Mouse (Mus musculus): Measurements from ENCODE around the gene Sdad1. TPM values are rescaled to one million over a fixed set of nuclear protein-coding genes. Genes with fewer than 3 reads are reported as not detected.
"Not testable (repeated sequence)": the region's sequence is repeated elsewhere in the genome, so short reads cannot be mapped to it uniquely, and the experiment has no call there.

The Sdad1 gene
- 10 to 100 TPM; 15.8 to 17.4 TPM for total RNA-seq (2021)
- long read RNA-seq, experiment 1, full-length matches to known transcripts, result 3 of 5 reads
- long read RNA-seq, experiment 1, partial matches to known transcripts, result 1 of 5 reads
- long read RNA-seq, experiment 1, other reads (novel, unspliced or antisense), result 1 of 5 reads
- long read RNA-seq, experiment 2, full-length matches to known transcripts, result 10 of 17 reads
- long read RNA-seq, experiment 2, partial matches to known transcripts, result 3 of 17 reads
- long read RNA-seq, experiment 2, other reads (novel, unspliced or antisense), result 4 of 17 reads

DNA sequence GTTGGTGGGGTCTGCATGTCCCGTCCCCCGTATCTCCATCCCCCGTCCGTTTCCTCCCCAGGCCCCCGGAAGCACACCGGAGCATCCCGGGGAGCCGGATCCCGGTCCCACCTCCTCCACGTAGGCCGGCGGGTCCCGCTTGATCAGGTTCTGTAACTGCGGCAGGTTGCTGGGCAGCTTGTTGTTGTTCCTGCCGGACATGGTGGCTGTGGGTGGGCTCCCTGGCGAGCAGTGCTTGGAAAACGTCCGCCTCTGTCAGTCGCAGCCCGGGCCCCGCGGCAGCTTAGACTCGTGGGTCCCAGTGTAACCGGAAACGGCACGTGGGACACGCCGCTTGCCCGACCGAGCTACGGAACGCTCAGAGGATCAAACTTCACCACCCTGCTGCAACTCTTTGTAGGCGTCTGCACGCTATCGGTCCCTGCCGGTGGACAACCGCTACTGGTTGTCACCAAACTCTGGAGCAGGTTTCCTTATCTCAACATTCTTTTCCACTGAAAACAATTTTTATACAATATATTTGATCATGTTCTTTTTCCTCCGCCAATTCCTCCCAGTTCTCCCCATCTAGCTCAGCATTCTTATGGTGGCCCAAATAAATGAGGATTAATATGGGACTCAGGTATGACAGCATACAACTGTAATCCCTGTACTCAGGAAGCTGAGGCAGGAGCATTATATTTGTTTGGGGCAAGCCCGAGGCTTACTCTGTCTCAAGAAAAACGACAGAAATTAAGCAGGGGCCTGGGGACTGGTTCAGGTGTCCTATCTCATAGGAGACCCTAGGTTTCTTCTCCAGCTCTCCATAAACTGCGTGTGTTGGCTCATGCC lies at the start of gene Sdad1:
Sdad1 (minus strand) TSS at position 799 of the 831 bp plus-strand sequence.
- peak; percentile 95 for DNase-seq (ENCODE audit: low spot score)

- DNase-seq (ENCODE audit: low spot score), result peak; percentile 38
These were observed 48.6 kb upstream of the Sdad1 start for GRCm38 (mm10) chr5:92358767-92359455.

GRCm38 (mm10) chr5:92358033-92358432 lies 47.8 kb upstream of the Sdad1 start:
- DNase-seq (ENCODE audit: low spot score), result no peak

DNA sequence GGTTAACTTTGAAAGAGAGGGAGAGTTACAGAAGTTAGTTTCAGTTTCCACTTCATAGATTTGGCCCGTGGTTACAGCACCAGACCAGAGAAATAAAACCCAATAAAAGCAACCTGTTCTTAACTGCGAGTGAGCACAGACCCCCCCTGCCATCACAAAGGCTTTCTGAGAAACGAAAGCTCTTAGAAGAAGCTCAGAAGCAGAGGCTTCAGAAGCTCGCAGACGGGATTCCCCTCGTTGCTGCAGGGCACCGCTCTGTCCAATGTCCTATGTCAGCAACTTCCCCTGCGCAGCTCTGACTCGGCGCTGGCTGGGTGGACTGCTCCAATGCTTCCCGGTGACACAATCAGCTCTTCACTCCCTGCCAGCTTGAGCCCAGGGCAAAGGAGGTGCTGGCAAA lies 43.2 kb upstream of the Sdad1 start:
- peak; percentile 66 for DNase-seq (ENCODE audit: low spot score)

DNA sequence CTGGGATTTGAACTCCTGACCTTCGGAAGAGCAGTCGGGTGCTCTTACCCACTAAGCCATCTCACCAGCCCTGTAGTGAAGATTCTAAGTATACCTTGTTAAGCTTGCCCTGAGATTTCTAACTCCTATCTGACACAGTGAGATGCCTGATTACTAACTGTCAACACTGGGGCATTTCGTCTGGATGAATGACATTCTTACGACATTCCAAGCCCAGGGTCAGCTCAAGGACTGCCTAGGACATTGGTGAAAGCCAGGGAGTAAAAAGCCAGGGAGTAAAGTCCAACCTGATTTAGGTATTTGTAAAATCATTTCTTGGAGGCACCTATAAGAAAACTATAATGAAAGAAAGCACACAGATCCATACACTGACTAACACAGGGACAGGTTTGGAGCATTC lies 42.4 kb upstream of the Sdad1 start:
- not testable (repeated sequence) for DNase-seq (ENCODE audit: low spot score)

DNA sequence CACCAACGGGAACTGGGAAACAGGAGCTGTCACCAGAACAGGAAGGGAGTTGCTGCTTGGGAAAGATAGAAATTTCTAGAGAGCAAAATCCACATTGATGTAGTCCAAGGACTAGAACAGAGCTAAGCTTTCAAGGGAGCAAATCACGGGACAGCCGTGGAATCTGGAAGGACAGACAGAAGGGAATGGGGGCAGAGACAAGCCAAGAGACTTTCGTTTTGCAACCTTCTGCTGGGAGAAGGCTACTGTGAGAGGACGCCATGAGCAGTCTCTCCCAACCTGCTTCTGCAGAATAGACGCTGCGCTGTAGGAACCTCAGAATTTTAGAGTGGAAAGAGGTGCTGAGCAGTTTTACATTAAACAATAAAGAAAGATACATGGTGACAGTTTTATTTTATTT lies 39.5 kb upstream of the Sdad1 start:
- no peak for DNase-seq (ENCODE audit: low spot score)

- peak; percentile 70 for DNase-seq (ENCODE audit: low spot score)
These were observed 38.6 kb upstream of the Sdad1 start, which contains the start of gene Cxcl10 for GRCm38 (mm10) chr5:92348794-92349413. Gene Cxcl10, minus strand, starts transcription at chr5:92348889.

GRCm38 (mm10) chr5:92345006-92345405 lies 34.7 kb upstream of the Sdad1 start:
- peak; percentile 70 for DNase-seq (ENCODE audit: low spot score)

- DNase-seq (ENCODE audit: low spot score), result no peak
These were observed 30.3 kb upstream of the Sdad1 start for GRCm38 (mm10) chr5:92340606-92341005.

DNA sequence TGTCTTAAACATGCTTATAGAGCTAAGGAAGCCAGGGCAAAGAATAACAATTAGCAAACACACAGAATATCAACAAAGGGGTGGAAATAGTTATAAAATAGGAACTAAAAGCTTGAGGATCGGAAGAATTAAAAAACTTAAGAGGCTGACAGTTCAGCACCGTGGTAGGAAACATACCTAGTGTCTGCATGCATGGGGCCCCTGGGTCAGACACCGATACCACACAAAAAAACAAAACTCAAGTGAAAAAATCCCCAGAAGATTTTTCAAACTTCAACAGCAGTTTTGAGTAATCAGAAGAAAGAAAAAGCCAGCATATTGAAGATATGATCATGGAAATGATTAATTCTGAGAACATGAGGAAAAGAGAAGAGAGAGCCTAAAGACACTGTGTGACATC lies 26.5 kb upstream of the Sdad1 start:
- no peak for DNase-seq (ENCODE audit: low spot score)

DNA sequence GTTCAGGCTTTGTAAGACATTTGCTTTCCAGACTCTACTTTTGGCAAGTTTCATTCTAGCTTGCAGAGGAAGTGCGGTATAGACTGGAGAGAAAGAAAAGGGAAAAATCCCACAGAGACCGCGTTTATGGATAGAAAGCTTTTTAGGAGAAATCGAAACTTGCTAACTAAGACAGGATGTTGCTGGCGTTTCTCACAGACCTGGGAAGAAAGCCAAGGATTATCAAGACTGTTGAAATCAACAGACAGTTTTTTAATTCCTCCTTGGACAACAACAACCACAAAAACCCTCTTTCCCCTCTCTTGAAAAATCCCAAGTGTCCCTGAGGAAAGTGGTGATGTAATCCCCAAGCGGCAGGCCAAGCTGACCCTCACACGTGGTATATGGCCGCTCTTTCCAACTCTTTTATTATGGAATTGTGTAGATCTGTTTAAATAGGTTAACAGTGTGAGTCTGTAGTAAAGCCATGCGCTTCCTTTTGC lies 22.1 kb upstream of the Sdad1 start:
- DNase-seq (ENCODE audit: low spot score), result peak; percentile 78

DNA sequence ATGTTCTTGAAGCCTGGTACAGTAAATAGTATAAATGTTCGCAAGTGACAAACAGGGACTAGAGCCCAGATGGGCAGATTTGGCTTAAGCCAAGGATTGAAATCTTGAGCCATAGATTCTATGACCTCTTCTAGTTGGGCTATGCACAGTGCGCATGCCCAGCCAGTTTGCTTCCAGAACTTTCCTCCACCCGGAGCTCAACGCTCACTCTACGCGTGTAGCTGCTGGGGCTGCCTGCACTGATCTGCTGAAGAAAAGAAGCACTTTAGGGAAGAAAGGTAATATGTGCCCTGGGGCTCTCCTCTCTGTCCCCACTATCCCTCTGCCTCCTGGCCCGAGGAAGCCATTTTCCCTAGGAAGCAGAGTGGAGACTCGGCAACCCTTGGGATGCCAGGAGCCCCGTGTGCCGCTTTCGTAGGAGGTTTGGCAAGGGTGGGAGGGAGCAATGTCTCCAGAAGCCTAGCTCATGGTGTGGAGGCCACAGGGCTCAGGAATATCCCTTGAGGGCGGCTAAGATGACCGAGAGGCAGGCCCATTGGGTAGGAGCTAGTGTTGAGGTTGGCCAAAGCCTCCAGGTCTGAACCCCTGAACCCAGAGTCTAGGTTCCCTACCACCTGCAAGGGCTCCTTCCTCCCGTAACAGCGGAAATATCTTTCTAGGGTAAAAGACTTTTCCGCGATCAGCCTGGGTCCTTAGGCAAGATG lies 21.5 kb upstream of the Sdad1 start, which contains the start of gene Art3:
Art3 (plus strand) TSS at position 193 of the 704 bp plus-strand sequence.
- peak; percentile 31 for DNase-seq (ENCODE audit: low spot score)

DNA sequence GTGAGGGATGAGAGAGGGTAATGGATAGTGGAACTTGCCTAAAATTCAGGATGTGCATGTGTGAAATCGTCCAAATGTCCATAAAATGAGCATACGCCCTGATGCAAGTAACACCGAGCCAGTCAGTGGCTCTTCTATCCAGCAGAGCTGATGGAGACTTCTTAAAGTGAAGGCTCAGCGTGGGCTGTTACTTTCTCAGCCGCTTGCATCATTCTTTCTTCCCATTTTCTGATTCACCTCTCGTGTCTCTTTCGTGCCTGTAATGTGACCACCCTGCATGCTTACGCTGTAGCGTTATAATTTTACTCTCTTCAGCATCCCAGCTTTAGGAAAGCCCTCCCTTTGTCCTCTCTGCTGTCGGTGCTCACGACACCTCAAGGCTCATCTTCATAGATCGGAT lies 20.8 kb upstream of the Sdad1 start:
- DNase-seq (ENCODE audit: low spot score), result no peak

- DNase-seq (ENCODE audit: low spot score), result no peak
These were observed 17.6 kb upstream of the Sdad1 start, which contains the start of gene Cxcl9 for GRCm38 (mm10) chr5:92327929-92328328. Gene Cxcl9, minus strand, starts transcription at chr5:92328079.

- no peak for DNase-seq (ENCODE audit: low spot score)
These were observed 17.1 kb upstream of the Sdad1 start for GRCm38 (mm10) chr5:92327367-92327766.

DNA sequence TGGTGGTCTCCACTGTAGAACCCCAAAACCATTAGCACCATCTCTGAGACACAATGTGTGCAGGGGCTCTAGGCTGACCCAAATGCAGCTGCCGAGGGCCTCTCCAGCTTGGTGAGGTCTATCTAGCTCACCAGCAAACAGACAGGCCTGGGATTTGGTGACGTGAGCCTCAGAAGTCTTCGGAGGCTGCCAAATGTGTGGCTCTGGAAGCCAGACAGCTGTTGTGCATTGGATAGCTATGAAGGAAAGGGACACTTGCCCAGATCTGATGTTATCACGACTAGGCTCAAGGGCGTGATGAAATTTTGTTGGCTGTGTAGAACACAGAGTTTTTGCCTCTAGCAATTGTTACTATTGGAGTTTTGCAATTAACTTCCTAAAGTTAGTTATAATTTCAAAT lies 13.0 kb upstream of the Sdad1 start:
- peak; percentile 92 for DNase-seq (ENCODE audit: low spot score)

DNA sequence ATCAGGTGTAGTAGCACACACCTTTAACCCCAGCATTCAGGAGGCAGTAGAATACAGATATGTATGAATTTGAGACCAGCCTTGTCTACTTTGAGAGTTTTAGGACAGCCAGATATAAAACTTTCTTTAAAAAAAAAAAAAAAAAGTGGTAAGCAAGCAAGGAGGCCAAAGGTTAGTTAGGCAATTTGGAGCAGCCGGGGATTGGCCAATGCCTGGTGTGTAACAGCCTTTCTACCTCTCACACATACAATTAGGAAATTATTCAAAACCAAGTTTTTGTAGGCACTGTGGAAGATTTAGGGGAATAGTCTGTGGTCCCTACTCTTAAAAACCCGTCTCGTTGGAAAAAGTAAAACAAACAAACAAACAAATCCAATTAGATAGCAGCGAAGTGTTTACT lies 12.3 kb upstream of the Sdad1 start:
- DNase-seq (ENCODE audit: low spot score), result no peak

DNA sequence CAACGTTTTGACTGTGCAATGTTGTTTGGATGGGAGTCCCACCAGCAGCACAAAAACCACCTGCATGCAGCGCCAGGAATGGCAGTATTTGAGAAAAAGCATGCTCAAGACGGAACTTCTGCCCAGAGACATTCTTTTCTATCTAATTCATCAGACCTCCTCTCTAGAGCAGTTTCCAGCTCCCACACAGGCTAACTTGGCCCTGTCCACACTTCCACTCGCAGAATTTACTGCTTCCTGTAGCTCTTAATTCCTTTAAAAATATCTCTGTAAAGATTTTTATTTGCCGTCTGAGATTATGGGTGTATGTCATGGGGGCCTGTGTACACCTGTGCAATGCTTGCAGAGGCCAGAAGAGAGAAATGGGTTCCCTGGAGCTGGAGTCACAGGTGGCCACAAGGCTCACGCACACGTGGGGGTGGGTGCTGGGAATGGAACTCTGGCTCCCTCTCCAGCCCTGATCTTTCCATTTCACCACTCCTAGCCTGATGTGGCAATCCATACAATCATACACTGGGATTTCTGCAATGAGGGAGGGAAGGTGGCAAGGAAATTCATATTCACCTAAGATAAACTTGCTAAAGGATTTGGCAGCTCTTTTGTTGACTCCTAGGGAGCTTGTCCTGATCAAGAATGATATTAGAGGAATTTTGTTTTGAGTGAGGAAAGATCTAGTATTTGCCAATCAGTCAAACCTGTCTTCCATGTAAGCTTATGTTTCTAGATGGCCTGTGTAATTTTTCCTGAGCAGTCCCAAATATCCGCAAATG lies 11.5 kb upstream of the Sdad1 start:
- DNase-seq (ENCODE audit: low spot score), result no peak

DNA sequence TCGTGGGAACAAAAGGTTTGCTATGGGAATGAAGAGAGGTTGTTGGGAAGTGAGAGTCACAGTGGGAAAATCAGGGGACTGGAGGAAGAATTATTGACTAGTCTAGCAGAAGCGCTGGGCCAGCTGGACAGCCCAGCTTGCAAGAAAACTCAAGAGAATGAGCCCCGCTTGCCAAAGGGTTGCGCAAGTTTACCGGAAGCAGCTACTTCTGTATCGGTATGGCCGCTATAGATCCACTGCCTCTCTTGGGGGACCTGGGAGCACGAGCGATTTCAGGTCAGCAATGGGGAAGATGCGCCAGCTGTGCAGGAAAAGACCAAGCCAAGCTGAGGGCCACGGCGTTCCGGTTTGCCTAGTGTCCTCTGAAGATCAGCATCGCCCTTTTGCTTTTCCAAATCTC lies 8.3 kb upstream of the Sdad1 start:
- peak; percentile 45 for DNase-seq (ENCODE audit: low spot score)

GRCm38 (mm10) chr5:92318119-92318518 lies 7.8 kb upstream of the Sdad1 start:
- DNase-seq (ENCODE audit: low spot score), result no peak
